Mouse (Mus musculus) neural tube, embryonic 11.5 days (tissue): Measurements from ENCODE around the gene Nipal3. TPM values are rescaled to one million over a fixed set of nuclear protein-coding genes. Genes with fewer than 3 reads are reported as not detected.

ENCODE experiments used
- ATAC-seq: fragments of 200-750 bp; cut with Nextera tagmentation; 2 replicates; pipeline ENCODE4 v1.8.0; 2017; ENCODE audit warnings: moderate number of reproducible peaks, mild to moderate bottlenecking, moderate TSS enrichment, moderate library complexity; ENCODE audit not compliant: insufficient read depth, low FRiP score, low TSS enrichment
- DNase-seq: peaks from one replicate; pipeline ENCODE4 v3.0.0-alpha.2; 2015; ENCODE audit warnings: low spot score
- H3K27ac ChIP-seq: fragments of 300-500 bp; sonication (generic); 2 replicates; pipeline ENCODE4 v1.5.1; 2014; ENCODE audit warnings: low read depth, mild to moderate bottlenecking, low read length
- H3K27me3 ChIP-seq: fragments of 300-500 bp; sonication (generic); 2 replicates; pipeline ENCODE4 v1.6.1; 2014; ENCODE audit warnings: mild to moderate bottlenecking, low read length, mixed read lengths; ENCODE audit not compliant: control insufficient read depth, insufficient read depth
- H3K36me3 ChIP-seq: fragments of 300-500 bp; sonication (generic); 2 replicates; pipeline ENCODE4 v1.6.1; 2014; ENCODE audit warnings: mild to moderate bottlenecking, low read length, moderate library complexity, mixed read lengths; ENCODE audit not compliant: control insufficient read depth, insufficient read depth
- H3K4me1 ChIP-seq: fragments of 300-500 bp; sonication (generic); 2 replicates; pipeline ENCODE4 v1.6.1; 2014; ENCODE audit warnings: low read length, mixed read lengths; ENCODE audit not compliant: control insufficient read depth, insufficient read depth
- H3K4me2 ChIP-seq: fragments of 300-500 bp; sonication (generic); 2 replicates; pipeline ENCODE4 v1.6.1; 2014; ENCODE audit warnings: low read depth, mild to moderate bottlenecking, moderate library complexity
- H3K4me3 ChIP-seq: fragments of 300-500 bp; sonication (generic); 2 replicates; pipeline ENCODE4 v1.5.1; 2014; ENCODE audit warnings: low read depth, low read length
- H3K9ac ChIP-seq: fragments of 300-500 bp; sonication (generic); 2 replicates; pipeline ENCODE4 v1.6.1; 2014; ENCODE audit warnings: mild to moderate bottlenecking, low read length
- H3K9me3 ChIP-seq: fragments of 300-500 bp; sonication (generic); 2 replicates; pipeline ENCODE4 v1.6.1; 2016; ENCODE audit warnings: low read length; ENCODE audit not compliant: control insufficient read depth
- WGBS: fragments of 180-500 bp; shearing (Covaris S2); extraction: QIAGEN DNeasy Blood & Tissue Kit; methylation state at CpG from one replicate; pipeline ENCODE4 v1.1.7; 2014; 5-methylcytosine and 5-hydroxymethylcytosine counted together
- polyA plus RNA-seq: library from polyadenylated mRNA; unstranded; fragments of >200 nt; fragmentation: Nextera tagmentation; extraction: Ambion mirVana; gene quantifications from 2 replicates; pipeline ENCODE4 v1.2.1, GENCODE M21; 2014

Gene Nipal3
- polyA plus RNA-seq, 1 experiment from 2014 or later = 4.4 TPM

GRCm38 (mm10) chr4:135463406-135463805 lies 31.4 kb downstream of the Nipal3 start:
- WGBS = 93% methylated on average over 11 of the region's 11 CpGs
- Histone ChIP-seq H3K36me3 (no peaks in the 10 kb centered on the region), H3K4me2 (no peak overlapping the region), H3K4me1 (no peaks in the 10 kb centered on the region), H3K27me3 (no peaks in the 10 kb centered on the region), H3K9me3 (no peaks in the 10 kb centered on the region), H3K9ac (no peak overlapping the region), H3K27ac (no peak overlapping the region), H3K4me3 (no peak overlapping the region)
- ATAC-seq (no peak), DNase-seq (no peak)

- Histone ChIP-seq H3K27me3 (no peaks in the 10 kb centered on the region), H3K4me2 (no peak overlapping the region), H3K4me1 (no peaks in the 10 kb centered on the region), H3K36me3 (no peaks in the 10 kb centered on the region), H3K27ac (no peak overlapping the region), H3K4me3 (no peak overlapping the region), H3K9me3 (no peaks in the 10 kb centered on the region), H3K9ac (no peak overlapping the region)
- ATAC-seq (no peak), DNase-seq (no peak)
- WGBS = 50% methylated on average over 12 of the region's 12 CpGs
Observed at GRCm38 (mm10) chr4:135453572-135453971, 41.3 kb downstream of the Nipal3 start.

GRCm38 (mm10) chr4:135453164-135453563 lies 41.7 kb downstream of the Nipal3 start:
- Histone ChIP-seq H3K9ac (no peak overlapping the region), H3K36me3 (no peaks in the 10 kb centered on the region), H3K4me1 (no peaks in the 10 kb centered on the region), H3K4me2 (no peak overlapping the region), H3K27ac (no peak overlapping the region), H3K4me3 (no peak overlapping the region), H3K27me3 (no peaks in the 10 kb centered on the region), H3K9me3 (no peaks in the 10 kb centered on the region)
- WGBS = 40% methylated on average over 6 of the region's 6 CpGs
- ATAC-seq (no peak), DNase-seq (no peak)

- Histone ChIP-seq H3K4me3 (no peak overlapping the region), H3K36me3 (no peaks in the 10 kb centered on the region), H3K9me3 (no peaks in the 10 kb centered on the region), H3K9ac (no peak overlapping the region), H3K4me1 (no peaks in the 10 kb centered on the region), H3K4me2 (no peak overlapping the region), H3K27me3 (no peaks in the 10 kb centered on the region), H3K27ac (no peak overlapping the region)
- ATAC-seq (no peak), DNase-seq (no peak)
- 59% methylated on average over 18 of the region's 18 CpGs for WGBS
Observed at GRCm38 (mm10) chr4:135451360-135452015, 43.4 kb downstream of the Nipal3 start.

GRCm38 (mm10) chr4:135442473-135442872 lies 52.4 kb downstream of the Nipal3 start:
- DNase-seq = no peak
- Histone ChIP-seq H3K9me3 (no peaks in the 10 kb centered on the region), H3K4me2 (no peak overlapping the region), H3K27me3 (no peaks in the 10 kb centered on the region), H3K4me1 (no peaks in the 10 kb centered on the region), H3K36me3 (no peaks in the 10 kb centered on the region), H3K4me3 (no peak overlapping the region), H3K27ac (no peak overlapping the region), H3K9ac (no peak overlapping the region)
- WGBS = 84% methylated on average over 5 of the region's 5 CpGs
- no peak for ATAC-seq

GRCm38 (mm10) chr4:135439904-135440522 lies 54.8 kb downstream of the Nipal3 start:
- Histone ChIP-seq H3K27me3 (no peaks in the 10 kb centered on the region), H3K4me3 (no peak overlapping the region), H3K4me2 (no peak overlapping the region), H3K27ac (no peak overlapping the region), H3K36me3 (no peaks in the 10 kb centered on the region), H3K4me1 (no peaks in the 10 kb centered on the region), H3K9ac (no peak overlapping the region), H3K9me3 (no peaks in the 10 kb centered on the region)
- ATAC-seq (no peak), DNase-seq (peak; percentile 32)
- 66% methylated on average over 9 of the region's 9 CpGs for WGBS

GRCm38 (mm10) chr4:135439188-135439647 lies 55.6 kb downstream of the Nipal3 start:
- H3K4me3 ChIP-seq = no peak overlapping the region
- H3K27ac ChIP-seq = no peak overlapping the region; the same call in 1 of the 2 replicates
- H3K4me1 ChIP-seq = peaks cover 3% of the 10 kb centered on the region; the same call in 1 of the 2 replicates
- no peaks in the 10 kb centered on the region for H3K36me3 ChIP-seq
- H3K9ac ChIP-seq = no peak overlapping the region
- ATAC-seq = peak; percentile 50
- peak; percentile 77 for DNase-seq
- 6% methylated on average over 15 of the region's 15 CpGs for WGBS
- no peaks in the 10 kb centered on the region for H3K27me3 ChIP-seq
- H3K4me2 ChIP-seq = peak overlapping the region; percentile 2; the same call in 1 of the 2 replicates
- no peaks in the 10 kb centered on the region for H3K9me3 ChIP-seq

GRCm38 (mm10) chr4:135437924-135438323 lies 56.9 kb downstream of the Nipal3 start:
- DNase-seq (no peak), ATAC-seq (no peak)
- Histone ChIP-seq H3K36me3 (no peaks in the 10 kb centered on the region), H3K27ac (no peak overlapping the region), H3K27me3 (no peaks in the 10 kb centered on the region), H3K9ac (no peak overlapping the region), H3K4me2 (no peak overlapping the region), H3K9me3 (no peaks in the 10 kb centered on the region), H3K4me1 (peaks cover 3% of the 10 kb centered on the region; the same call in 1 of the 2 replicates), H3K4me3 (no peak overlapping the region)

GRCm38 (mm10) chr4:135436291-135436690 lies 58.5 kb downstream of the Nipal3 start:
- H3K27me3 ChIP-seq = no peaks in the 10 kb centered on the region
- DNase-seq = no peak

More at GRCm38 (mm10) chr4:135436291-135436690, 58.5 kb downstream of the Nipal3 start:
- no peaks in the 10 kb centered on the region for H3K36me3 ChIP-seq
- H3K9ac ChIP-seq = no peak overlapping the region
- H3K4me2 ChIP-seq = no peak overlapping the region
- no peak overlapping the region for H3K27ac ChIP-seq
- H3K9me3 ChIP-seq = no peaks in the 10 kb centered on the region
- 61% methylated on average over 13 of the region's 13 CpGs for WGBS
- ATAC-seq = no peak
- H3K4me3 ChIP-seq = no peak overlapping the region
- H3K4me1 ChIP-seq = peaks cover 3% of the 10 kb centered on the region; the same call in 1 of the 2 replicates
